Mouse (Mus musculus) thymus, postnatal 0 days (tissue): Measurements from ENCODE around the gene Wdr59. TPM values are rescaled to one million over a fixed set of nuclear protein-coding genes. Genes with fewer than 3 reads are reported as not detected.

Source experiments
- DNase-seq: peaks from one replicate; pipeline ENCODE4 v3.0.0-alpha.2; 2015; ENCODE audit warnings: low spot score
- polyA plus RNA-seq: library from polyadenylated mRNA; unstranded; fragments of >200 nt; fragmentation: Nextera tagmentation; extraction: Ambion mirVana; gene quantifications from 2 replicates; pipeline ENCODE4 v1.2.1, GENCODE M21; 2015

Gene Wdr59
- polyA plus RNA-seq = 3.0 and 3.9 TPM in 2 replicates

GRCm38 (mm10) chr8:111521713-111522429 is at the start of gene Wdr59:
Wdr59 (minus strand) TSS chr8:111522092.
- DNase-seq = peak; percentile 98

- DNase-seq = no peak
Measured at GRCm38 (mm10) chr8:111571661-111572060, 49.8 kb upstream of the Wdr59 start.

GRCm38 (mm10) chr8:111570432-111570831 is 48.5 kb upstream of the Wdr59 start:
- DNase-seq = peak; percentile 64

GRCm38 (mm10) chr8:111569926-111570325 is 48.0 kb upstream of the Wdr59 start:
- DNase-seq = no peak

GRCm38 (mm10) chr8:111568029-111568428 is 46.1 kb upstream of the Wdr59 start:
- peak; percentile 65 for DNase-seq

- DNase-seq = no peak
Measured at GRCm38 (mm10) chr8:111567571-111567970, 45.7 kb upstream of the Wdr59 start.

GRCm38 (mm10) chr8:111566326-111566725 is 44.4 kb upstream of the Wdr59 start:
- DNase-seq = peak; percentile 35

- no peak for DNase-seq
Measured at GRCm38 (mm10) chr8:111565784-111566191, 43.9 kb upstream of the Wdr59 start.

GRCm38 (mm10) chr8:111564093-111564492 is 42.2 kb upstream of the Wdr59 start:
- DNase-seq = no peak

- DNase-seq = peak; percentile 91
Measured at GRCm38 (mm10) chr8:111563687-111564086, 41.8 kb upstream of the Wdr59 start.

GRCm38 (mm10) chr8:111563075-111563474 is 41.2 kb upstream of the Wdr59 start:
- no peak for DNase-seq

GRCm38 (mm10) chr8:111562274-111562803 is 40.4 kb upstream of the Wdr59 start:
- no peak for DNase-seq

- DNase-seq = peak; percentile 45
Measured at GRCm38 (mm10) chr8:111561824-111562223, 39.9 kb upstream of the Wdr59 start.

GRCm38 (mm10) chr8:111551511-111552130 is 29.7 kb upstream of the Wdr59 start:
- no peak for DNase-seq

- DNase-seq = peak; percentile 44
Measured at GRCm38 (mm10) chr8:111550002-111550870, 28.3 kb upstream of the Wdr59 start.

GRCm38 (mm10) chr8:111548201-111548600 is 26.3 kb upstream of the Wdr59 start:
- DNase-seq = no peak

GRCm38 (mm10) chr8:111547144-111547543 is 25.3 kb upstream of the Wdr59 start:
- DNase-seq = no peak

- DNase-seq = no peak
Measured at GRCm38 (mm10) chr8:111545406-111546156, 23.7 kb upstream of the Wdr59 start.

GRCm38 (mm10) chr8:111543712-111544380 is 22.0 kb upstream of the Wdr59 start:
- DNase-seq = no peak

- peak; percentile 63 for DNase-seq
Measured at GRCm38 (mm10) chr8:111539422-111540076, 17.7 kb upstream of the Wdr59 start.
